Mouse (Mus musculus) T-helper 17 cell (primary cell): Measurements from ENCODE around the gene Fam120a.

Experiments
- in situ Hi-C, 2 experiments: fragments of 300-600 bp; cut with MboI, MseI; formaldehyde crosslinking; loops; 1 replicate in 1 of 2; 2 replicates in 1 of 2; pipeline ENCODE4 v1.15.1; 2025; ENCODE audit warnings: high pct_unique_total_duplicates in 2 of 2

The Fam120a gene

DNA sequence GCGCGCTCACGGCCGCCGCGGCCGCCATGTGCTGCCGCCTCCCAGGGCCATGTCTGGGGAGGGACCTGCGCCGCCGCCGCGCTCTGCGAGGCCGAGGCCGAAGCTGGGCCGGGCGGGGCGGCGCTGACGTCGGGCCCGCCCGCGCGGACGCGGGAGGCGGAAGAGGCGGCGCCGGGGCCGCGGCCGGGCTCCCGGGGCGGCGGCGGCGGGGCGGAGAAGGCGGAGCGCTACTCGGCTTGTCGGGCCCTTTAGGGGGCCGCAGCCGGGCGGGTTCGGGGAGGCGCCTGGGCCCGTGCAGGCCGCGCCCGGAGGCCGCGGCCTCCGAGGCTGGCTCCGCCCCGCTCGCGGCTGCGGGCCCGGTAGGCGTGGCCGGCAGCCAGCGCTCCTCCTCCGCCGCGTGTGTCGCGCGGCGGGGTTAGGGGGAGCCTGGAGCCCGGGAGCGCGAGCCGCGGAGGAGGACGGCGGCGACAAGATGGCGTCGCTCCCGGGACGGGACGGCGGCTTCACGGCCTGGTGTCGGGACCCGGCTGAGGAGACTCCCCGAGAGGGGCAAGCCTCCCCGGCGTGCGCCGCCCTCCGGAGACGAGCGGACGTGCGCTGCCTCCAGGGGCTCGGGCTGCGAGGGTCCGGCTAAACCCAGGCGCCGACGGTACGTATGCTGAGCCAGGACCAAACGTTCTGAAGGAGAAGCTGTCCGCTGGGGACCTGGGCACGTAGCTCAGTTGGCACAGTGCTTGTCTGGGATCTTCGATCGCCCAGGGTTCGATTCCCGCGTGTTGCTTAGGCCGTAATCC, at the start of gene Fam120a:
Gene Fam120a, minus strand, starts transcription at position 62 of the 794 bp plus-strand sequence.
- in situ Hi-C loops: no loop called here

DNA sequence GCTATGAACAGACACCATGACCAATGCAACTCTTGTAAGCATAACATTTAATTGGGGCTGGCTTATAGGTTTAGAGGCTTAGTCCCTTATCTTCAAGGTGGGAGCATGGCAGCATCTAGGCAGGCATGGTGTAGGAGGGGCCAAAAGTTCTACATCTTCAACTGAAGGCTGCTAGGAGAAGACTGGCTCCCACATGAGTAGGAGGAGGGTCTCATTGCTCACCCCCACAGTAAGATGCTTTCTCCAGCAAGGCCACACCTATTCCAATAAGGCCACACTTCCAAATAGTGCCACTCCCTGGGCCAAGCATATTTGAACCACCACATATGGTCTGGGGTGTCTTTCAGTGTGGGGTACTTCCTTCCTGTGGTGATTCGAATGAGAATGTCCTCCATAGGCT, 49.6 kb upstream of the Fam120a start:
- in situ Hi-C loops: loop anchor here in 1 of 2 experiments (5.0 kb wide), 1 partner anchor 360 kb away; no protein-coding TSS in a partner anchor

DNA sequence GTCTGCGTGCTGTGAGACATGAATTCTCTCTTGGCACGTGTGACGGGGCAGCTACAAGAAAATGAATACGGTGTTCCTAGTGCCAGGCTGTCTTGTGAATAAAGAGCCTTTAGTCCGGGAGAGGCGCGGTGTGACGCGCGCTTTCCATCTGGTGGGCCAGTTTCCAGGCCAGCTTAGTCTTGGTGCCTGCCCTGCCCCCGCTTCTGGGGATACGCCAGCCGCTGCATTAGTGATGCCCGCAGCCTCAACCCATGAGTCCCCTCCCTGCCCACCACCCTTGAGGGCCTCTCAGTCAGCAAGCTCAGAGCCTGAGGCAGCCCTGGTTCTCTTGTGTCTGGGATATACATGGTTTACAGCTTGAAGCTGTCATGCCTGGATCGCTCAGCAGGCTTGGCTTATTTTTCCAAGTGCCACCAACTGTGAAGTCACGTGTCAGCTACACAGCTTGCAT, 48.5 kb upstream of the Fam120a start:
- in situ Hi-C loops: loop anchor here in 1 of 2 experiments (5.0 kb wide), 1 partner anchor 359 kb away; no protein-coding TSS in a partner anchor

DNA sequence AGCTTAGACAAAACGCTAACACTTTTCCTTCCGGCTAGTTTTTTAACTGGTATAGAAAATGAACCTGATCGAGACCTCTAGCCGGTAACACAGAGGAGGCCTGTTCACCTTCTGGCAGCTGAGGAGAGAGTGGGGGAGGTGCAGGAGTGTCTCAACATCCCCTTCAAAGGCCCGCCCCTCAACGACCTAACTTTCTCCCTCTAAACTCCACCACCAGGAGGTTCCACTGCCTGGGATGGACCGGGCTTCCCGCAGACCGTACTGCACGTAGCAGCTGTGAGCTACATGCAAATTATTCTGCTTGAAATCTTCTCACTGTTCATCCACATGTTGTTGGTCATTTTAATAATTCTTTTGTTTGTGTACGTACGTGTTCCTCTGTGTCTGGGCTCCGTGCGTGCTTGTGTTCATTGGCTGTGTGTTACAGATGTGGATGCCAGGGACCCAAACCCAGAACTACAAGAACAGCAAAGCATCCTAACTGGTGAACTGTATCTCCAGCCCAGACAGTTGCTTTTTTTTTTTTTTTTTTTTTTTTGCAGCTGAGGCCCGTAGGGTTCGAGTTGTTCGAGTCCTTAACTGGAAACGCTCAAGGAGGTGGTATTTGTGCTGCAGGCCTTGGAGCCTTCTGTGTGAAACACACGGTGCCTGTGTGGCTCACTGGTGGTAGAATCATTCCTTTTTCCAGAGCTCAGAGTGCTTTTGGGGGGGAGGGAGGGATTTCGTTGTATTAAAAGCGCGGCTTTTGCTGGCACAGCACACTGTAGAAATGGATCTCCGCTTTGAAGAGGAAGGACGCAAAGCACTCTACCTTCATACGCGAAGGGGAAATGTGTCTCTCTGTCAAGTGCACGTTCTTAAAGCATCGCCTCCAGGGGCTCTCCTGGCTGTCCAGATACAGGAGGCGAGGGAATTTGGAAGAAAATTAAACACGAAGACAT, 47.8 kb upstream of the Fam120a start:
- in situ Hi-C loops: loop anchor here in 1 of 2 experiments (5.0 kb wide), 1 partner anchor 358 kb away; no protein-coding TSS in a partner anchor

DNA sequence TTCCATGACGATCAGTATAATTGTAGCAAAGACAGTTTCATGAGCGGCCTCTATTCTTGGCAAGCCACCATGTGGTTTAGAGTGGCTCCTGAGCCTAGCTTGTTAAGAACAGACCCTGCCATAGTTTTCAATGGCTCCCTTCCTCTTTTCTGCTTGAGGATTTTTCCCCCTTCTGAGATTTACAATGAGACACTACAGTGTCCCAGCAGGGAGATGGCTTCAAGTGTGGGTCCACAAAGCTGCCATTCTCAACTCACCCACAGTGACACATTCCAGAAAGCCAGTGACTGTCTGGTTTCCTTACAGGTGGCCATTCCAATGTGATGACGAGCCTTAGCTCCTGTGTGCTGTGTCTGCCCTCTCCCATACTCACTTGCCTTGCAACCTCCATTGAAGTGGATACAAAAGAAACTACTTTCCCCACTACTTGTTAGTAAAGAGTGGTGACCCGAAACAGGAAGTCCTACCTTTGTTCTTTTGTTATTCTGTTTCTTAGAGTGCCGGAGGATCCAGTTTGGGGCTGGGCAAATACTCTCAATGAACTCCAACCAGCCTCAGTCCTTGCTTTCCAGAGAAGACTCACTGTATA, 45.5 kb upstream of the Fam120a start:
- in situ Hi-C loops: no loop called here

DNA sequence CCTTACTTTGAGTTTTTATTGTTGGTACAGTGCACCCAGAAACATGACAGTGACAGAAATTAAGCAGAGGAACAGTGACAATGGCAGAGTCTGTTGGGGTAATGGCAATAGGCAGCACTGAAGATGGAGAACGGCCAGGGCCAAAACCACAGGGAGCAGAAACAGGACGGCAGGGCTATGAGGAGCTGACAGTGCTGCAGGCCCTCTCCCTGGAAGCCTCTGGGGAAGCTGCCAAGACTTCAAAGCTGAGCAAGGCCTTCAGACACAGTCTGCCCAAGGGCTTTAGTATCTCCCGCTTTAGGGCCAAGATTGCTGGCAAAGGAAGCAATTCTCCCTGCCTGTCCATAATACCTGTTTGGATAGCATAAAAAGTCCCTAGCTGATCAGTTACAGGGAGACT, 33.9 kb upstream of the Fam120a start:
- in situ Hi-C loops: no loop called here

DNA sequence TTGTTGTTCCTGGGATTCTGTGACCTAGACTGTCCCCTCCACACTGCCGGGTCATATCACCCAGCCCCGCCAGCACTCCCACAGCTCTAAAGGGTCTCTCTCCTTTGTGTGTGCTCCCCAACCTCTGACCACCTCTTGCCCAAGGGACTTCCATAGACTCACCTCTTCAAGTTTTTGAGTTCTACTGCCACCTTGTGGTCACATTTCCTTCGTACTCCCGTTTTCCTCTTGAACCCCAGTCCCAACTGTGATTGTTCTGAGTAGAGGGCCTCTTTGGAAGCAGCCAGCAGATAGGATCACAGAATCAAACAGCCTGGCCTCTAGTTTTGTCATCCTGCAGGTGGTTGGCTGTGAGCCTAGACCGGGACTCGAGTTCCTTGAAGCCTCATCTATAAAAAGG, 30.8 kb upstream of the Fam120a start:
- in situ Hi-C loops: loop anchor here (5.0 kb wide), 2 partner anchors 51 to 71 kb away; no protein-coding TSS in a partner anchor

DNA sequence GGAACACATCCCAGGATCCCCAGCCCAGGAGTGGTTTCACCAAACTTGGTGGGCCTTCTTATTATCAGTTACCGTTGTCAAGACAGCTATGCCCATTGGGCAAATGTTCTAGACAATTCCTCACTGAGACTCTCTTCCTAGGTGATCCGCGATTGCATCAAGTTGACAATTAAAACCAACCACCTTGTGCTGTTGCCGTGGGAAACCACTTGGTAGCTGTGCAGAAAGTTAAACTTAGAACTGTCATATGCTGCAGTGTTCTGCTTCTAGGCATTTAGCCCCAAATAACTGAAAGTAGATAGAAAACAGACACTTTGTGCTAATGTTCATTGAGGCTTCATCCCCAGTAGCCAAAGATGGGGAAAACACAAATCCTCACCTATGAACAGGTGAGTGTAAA, 28.9 kb upstream of the Fam120a start:
- in situ Hi-C loops: loop anchor here (5.0 kb wide), 2 partner anchors 49 to 69 kb away; no protein-coding TSS in a partner anchor

DNA sequence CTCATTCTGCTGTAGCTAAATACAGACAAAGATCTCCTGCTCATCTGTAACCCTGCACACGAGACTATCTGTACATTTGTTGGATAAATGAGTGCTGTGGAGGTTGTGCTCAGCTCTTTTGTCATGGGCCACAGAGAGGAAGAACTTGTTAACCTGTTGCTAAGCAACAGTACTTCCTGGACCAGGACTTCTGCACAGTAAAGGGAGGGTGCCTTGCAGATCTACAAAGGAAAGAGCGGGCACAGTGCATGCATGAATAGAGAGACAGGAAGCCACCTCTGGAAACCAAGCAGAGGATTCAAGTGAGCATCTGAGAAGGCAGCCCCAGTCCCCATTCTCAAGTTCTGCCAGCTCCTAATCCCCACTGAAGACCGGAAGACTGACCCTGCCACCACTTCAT, 27.1 kb upstream of the Fam120a start:
- in situ Hi-C loops: loop anchor here (5.0 kb wide), 2 partner anchors 48 to 68 kb away; no protein-coding TSS in a partner anchor

DNA sequence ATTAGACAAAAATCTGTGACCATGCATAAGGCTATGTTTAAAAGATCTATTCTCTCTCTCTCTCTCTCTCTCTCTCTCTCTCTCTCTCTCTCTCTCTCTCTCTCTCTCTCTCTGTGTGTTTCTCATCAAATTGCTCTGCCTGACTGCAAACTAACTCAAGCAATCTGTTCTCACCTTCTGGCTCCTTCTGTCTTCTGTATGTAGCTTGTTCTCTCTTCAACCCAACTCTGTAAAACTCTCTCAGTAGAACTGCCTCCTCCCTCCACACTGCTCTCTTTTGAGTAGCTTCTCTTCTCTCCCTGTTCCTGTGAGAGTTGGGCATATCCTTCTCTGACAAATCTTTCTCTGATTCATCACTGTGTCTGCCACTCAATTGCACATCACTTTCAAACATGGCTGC, 25.1 kb upstream of the Fam120a start:
- in situ Hi-C loops: no loop called here

DNA sequence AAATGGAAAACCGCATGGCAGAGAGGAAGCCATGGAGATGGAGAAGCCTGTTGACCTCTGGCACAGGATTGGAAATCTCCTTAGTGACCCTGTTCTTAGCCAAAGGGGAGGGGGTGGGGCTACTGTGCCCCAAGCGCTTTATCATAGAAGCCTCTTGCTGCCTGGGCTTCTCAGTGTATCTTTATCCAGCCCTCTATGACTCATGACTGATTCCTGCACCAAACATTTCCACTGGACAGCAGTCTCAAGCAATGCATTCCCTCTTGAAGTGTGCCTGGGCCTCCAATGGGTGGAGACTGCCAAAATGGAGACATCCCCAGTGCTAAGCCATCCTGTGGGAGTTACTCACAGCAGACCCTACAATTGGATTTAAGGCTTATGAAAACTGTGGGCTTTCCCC, 22.3 kb upstream of the Fam120a start:
- in situ Hi-C loops: no loop called here

DNA sequence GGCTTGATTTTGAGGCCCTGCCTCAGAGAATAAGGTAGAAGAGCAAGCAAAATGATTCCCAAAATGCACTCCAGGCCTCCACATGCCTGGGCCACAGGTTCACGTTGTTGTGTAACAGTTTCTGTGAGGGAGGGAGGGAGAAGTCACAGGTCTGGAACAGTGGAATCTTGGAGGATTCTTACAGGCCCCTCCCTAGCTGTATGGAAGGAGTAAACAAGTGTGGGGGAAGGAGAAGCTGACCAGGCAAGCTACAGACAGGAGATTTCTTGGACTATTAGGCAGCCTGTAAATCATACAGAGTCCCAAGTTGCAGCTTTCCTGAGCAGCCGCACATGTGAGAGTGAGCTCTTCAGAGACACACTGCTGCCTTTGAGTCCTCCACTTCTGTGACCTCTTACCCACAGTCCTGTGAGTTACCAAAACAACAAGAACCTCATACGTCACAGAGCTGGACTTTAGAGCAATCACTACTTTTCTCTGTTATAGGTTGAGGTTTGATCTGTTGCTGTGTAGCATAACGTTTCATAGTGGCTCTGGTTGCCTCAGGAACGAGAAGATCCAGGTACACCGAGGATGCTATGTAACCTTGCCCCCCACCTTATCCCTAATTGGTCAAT, 14.8 kb upstream of the Fam120a start:
- in situ Hi-C loops: loop anchor here in 1 of 2 experiments (10.0 kb wide), 1 partner anchor 432 kb away; no protein-coding TSS in a partner anchor

DNA sequence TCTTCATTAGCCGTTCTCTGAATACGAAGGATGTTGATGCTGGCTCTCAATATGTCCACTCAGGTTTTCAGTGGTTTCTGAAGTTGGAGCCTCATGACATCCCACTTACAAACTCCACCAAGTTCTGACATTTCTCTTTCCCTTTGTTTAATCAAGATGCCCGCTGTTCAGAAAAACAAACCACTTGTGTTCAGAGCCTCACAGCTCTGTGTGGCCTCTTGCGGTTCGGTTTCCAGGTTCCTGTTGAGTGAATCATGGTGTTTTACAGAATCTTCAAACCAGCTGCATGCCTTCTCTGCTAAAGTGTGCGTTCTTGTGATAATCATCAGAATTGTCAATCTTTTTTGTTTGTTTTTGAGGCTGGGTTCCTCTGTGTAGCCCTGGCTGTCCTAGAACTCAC, 11.3 kb upstream of the Fam120a start:
- in situ Hi-C loops: no loop called here

DNA sequence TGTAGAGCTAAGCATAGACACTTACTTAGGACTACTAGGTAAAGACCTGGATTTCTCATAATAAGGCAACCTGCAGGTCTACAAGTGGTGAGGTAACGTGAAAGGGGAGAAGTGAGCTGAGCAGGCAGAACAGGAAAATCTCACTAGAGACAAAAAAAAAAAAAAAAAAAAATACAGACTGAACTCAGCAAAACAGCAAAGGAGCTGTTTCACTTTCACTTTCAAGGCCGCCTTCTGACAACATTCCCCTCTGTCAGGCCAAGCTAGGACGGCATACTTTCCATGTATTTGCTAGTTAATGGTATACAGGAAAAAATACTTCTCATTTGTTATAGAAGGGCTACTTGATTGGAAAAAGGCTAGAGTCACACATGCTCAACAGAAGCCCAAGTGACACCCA, 10.0 kb upstream of the Fam120a start:
- in situ Hi-C loops: no loop called here

DNA sequence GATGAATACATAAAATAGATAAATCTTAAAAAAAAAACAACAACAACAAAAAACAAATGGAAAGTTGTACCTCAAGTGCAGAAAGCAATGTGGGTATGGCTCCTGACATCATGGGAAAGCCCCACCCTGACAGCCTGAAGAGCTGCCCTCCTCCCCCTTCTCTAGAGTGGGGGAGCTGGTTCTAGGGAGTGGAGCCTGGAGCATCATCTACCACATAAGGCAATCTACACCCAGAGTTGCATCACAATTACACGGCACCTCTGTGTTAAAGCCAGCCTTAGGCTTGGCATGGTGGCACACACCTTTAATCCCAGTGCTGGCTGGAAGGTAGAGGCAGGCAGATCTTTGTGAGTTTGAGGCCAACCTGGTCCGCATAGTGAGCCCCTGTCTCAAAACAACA, 6.9 kb upstream of the Fam120a start:
- in situ Hi-C loops: no loop called here

DNA sequence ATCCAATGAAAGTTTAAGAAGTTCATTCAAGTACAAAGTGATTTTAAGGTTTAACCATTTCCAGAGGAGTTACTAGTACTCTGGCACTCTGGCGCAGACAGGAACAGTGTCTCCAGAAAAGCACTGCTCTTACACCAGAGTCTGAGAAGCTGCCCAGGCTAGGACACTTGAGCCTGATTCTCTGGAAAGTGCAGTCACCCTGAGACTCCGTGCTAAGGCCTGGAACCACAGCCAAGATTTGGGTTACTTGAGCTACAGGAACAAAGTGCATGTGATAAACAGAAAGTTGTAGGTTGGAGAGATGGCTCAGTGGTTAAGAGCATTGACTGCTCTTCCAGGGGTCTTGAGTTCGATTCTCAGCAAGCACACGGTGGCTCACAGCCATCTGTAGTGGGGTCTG, 6.4 kb upstream of the Fam120a start:
- in situ Hi-C loops: no loop called here

DNA sequence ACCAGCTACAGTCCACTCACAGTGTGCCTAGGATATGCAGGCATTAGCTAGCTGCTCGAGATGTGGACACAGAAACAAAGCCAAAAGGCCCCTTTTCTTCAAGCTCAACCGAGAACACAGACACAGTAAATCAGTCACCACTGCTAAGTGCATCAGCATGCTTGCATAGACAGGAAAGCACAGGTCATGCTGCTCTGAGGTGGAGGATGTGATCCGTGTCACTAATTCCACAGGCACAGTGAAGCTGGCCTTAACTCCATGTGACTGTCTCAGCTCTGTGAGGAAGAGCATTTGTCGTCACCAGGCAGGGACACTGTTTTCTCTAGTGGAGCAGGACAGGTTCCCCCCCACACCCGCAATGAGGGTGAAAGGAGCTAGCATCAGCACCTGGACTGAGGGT, 5.4 kb upstream of the Fam120a start:
- in situ Hi-C loops: no loop called here

DNA sequence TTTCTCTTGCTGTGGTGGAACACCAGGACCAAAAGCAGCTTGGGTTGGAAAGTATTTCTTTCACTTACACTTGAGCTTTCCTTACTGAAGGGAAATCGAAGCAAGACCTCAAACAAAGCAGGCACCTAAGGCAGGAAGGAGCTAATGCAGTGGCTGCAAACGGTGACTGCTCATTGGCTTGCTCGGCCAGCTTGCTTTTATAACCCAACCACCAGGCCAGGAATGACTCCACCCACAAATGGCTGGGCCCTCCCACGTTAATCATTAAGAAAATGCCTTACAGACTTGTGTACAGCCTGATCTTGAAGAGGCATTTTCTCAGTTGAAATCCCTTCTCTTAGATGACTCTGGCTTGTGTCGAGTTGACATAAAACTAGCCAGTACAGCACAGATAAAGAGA, 3.2 kb upstream of the Fam120a start:
- in situ Hi-C loops: no loop called here

DNA sequence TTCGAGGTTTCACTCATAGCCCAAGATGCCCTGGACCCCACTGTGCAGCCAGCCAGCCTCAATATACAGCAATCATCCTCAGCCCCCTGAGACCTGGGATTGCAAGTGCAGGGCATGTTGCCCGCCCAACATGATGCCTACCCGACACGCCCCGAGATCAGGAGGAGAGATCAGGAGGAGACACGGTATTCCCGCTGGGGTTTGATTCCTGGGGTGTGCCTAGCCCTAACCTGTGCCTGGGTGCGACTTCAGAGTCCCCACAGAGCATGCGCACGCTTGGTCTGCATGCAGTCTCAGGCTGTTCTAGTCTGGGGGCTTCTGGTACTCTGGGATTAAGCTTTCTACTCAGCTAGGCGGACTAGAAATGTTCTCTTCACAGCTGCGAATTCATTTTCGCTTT, 2.7 kb upstream of the Fam120a start:
- in situ Hi-C loops: no loop called here

DNA sequence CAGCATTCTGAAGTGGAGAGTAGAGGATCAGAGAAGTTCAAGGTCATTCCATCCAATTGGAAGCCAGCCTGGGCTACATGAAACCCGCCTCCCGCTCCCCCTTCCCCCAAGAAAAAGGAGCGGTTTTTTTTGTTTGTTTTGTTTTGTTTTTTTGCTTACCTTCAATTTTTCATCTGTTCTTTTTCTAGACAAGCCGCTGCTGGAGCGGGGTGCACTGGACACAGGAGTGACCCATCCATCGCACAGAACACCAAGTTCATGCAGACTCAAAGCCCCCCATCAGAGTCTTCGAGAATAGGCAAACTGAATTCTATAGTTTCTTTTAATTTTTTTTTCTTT, 902 bp upstream of the Fam120a start:
- in situ Hi-C loops: no loop called here
